Mouse (Mus musculus): ENCODE measurements at regions not wholly inside any gene's neighbourhood (a gene's known extent, or its start where the extent isn't known, plus 50 kb on each side); places are given as distances from the start of the nearest gene placed in this dataset.
"Not testable (repeated sequence)": the region's sequence is repeated elsewhere in the genome, so short reads cannot be mapped to it uniquely, and the experiment has no call there.

DNA sequence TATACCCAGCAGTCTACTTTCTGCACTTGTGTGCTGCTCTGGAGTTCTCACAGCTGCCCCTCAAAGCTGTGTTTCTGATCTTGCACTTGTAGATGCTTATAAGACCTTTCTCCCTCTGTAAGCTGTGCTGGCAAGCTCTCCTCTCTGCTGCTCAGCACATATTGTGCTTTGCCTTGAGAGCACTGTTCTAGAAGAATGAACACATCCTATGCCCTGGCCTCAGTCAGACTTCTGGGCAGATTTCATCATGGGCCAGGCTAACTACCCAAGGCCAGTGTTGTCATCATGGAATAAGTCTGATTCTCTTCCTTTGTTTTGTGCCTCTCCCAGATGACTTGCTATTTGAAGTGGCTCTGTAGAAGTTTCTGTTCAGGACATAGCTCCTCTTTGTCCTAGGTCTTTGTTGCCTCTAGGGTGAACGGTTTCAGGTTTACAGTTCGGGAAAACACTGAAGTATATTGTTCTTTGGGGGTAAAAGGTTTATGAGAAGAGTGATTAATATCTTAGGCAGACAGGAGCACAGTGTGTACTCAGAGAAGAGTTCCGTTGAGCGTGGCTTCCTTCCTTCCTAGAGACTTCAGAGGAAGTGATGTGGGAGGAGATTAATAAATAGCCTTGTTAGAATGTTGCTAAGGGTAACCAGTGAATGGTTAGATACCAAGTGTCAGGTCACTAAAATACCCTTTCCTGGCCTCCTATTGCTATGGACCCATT is 70.8 kb downstream of the Pcdh18 start:
- intact Hi-C loops (cut with DNase I; ENCODE audit: low total_unique reads), result no loop called here
- no peak for DNase-seq

DNA sequence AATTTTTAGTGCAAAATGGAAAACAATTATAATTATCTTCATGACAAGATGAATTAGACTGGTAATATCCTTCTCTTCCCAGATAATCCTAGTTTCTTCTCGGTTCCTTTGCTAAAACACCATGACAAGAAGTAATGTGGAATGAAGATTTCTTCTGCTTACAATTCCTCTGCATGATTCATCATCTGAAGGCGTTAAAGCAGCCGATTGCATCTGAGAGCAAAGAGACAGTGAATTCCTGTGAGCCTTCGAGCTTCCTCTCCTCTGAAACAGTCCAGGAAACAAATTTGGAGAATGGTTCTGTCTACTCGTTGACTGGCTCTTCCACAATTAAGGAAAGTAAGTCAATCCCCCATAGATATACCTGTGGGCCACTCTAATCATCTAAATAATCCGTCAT is 82.2 kb downstream of the Pcdh18 start:
- no peak for DNase-seq
- intact Hi-C loops (cut with DNase I; ENCODE audit: low total_unique reads), result no loop called here

DNA sequence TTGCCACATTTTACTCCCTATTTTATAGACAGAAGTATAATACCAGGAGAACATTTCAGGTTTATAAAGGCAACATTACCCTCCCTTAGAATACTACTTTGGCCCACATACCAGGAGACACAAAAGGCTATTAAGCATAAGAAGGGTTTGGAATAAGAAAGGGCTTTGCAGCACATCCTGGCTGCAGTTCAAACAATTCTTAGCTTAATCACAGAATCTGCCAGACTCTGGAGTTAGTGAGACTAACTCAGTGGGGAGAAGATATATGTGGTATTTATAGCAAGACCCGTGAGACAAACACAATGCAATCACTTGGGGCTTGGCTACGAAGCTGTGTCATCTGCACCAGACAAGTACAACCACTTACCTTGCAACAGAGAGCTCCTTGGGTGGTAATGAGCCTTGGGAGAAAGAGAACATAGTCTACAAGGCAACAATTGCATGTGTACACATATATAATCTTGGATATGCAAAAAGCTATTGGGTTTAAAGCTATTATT is 84.4 kb downstream of the Pcdh18 start:
- no peak for DNase-seq
- intact Hi-C loops (cut with DNase I; ENCODE audit: low total_unique reads), result no loop called here

DNA sequence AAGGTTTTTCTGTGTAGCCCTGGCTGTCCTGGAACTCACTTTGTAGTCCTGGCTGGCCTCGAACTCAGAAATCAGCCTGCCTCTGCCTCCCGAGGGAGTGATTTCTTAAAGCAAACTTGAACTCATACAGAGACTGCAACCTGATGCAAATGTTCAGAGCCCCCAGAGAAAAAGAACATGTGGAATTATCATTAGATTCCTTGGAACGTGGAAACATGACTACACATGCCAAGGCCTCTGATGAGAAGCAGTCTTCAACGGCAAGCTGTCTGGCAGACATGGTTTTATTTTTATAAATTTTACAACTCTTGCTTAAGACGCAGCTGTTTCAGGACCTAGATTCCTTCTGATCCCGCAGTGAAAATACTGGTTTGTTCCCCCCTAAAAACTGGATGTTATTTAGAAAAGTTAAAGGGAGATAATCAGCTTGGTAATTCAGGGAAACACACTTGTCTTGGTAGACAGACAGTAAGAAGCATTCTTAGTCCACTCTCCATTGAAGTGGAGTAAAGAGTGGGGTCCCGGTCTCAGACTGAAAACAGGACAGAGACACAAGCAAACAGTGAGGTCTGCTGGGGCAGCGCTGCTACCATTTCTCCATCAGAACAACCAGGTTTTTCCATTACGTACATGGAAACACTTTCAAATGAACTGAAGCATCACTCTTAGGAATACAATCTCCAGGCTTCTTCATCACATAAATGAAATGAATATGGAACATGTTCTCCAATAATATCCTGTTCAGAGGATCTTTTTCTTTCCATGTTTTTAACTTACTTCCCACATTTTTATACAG is 89.4 kb downstream of the Pcdh18 start:
- peak; percentile 11 for DNase-seq
- intact Hi-C loops (cut with DNase I; ENCODE audit: low total_unique reads), result no loop called here

DNA sequence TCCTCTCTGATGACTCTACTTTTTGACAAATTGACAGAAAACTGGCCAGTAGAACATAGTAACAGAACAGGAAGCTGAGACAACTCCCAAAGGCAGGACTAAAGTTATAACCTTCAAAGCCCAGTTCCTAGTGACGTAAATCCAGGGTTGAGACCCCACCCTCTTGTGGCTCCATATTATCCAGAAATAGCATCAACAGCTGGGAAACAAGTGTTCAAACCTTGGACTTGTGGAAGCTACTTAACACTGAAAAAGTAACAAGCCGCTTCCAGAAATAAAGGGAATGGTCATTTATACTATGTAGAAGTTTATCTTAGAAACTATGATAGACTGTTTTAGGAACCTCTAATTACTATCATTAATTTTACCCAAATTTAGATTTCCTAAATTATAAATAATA is 90.6 kb downstream of the Pcdh18 start:
- intact Hi-C loops (cut with DNase I; ENCODE audit: low total_unique reads), result no loop called here
- DNase-seq, result no peak

DNA sequence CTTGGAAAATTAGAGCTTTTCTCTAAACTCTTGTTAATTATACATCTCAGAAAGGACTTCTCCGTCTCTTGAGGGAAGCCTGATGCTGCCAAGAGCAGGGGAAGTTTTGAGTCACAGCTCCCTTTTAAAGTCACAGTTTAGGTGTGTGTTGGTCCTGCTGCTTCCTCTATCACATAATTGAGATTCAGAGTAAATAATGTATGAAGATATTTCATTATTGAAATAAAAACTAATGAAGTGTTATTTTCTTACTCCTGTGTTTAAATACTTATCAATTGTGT is 108.3 kb downstream of the Pcdh18 start:
- intact Hi-C loops (cut with DNase I; ENCODE audit: low total_unique reads), result no loop called here
- DNase-seq, result no peak

DNA sequence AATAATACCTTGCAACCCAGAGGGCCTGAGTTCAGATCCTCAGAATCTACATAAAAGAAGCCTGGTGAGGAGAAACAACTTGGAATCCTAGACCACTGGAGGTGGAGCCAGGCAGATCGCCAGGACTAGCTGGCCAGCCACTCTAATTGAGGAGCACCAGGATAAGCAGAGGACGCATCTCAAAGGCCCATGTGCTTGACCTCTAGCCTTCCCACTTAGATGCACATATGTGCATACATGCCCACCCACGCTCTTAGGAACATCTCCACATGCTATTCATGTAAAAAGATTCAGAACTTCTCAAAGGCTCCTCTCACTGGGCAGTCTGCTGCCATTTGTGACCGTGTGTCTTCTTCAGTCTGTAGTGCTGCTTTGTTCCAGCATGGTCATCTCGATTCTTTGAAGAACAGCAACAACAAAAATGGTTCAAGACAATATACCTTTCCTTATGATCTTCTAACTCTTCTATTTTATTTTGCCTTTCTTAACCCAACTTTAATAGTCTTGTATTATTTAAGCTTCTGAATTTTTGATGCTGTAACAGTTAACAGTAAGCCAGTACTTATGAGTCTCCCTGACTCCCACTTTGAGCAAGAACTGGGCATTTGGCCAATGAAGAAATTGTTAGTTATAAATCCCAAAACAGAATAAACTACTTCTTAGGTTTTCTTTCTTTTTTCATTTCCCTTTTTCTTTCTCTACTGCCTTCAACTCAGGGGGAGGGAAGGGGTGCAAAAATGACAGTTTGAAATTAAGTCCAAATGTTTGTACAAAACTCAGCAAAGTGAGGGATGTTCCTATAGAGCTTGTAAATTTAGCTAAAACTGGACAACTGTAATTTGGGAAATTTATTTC is 108.9 kb downstream of the Pcdh18 start:
- DNase-seq, result no peak
- intact Hi-C loops (cut with DNase I; ENCODE audit: low total_unique reads), result no loop called here

DNA sequence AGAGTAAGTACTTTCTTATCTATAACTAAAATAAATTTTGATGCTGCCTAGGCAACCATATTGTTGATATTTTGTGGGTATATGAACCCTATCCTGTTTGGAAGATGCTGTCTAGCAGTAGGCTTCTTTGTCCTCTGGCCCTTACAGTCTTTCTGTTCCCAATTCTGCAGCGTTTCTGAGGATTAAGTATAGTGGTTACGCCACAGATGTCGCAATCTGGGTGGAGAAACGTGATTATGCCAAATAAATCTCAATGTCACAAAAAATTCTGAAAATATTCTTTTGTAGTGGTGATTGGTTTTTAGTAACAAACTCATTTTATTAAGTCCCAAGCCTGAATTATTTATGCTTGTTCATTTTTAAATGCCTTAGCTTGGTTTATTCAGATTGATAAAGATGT is 112.1 kb downstream of the Pcdh18 start:
- intact Hi-C loops (cut with DNase I; ENCODE audit: low total_unique reads), result no loop called here
- no peak for DNase-seq

DNA sequence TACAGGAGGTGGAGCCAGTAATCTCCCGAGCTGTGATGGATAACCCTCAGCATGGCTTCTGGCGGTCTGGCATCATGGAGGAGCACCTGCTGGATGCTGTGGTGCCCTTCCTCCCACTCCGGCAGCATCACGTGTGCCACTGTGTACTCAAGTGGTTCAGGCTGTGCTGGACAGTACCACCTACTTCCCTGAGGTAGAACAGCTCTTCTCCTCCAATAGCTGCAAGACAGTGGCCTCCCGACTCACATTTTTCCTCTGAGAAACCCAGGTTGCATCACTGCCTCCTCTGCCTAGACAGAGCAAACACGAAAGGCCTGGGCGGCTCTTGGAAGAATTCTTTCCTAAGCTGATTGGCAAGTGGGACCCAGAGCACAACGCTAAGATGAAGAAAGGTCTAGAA is 113.3 kb downstream of the Pcdh18 start:
- intact Hi-C loops (cut with DNase I; ENCODE audit: low total_unique reads), result no loop called here
- DNase-seq, result no peak

DNA sequence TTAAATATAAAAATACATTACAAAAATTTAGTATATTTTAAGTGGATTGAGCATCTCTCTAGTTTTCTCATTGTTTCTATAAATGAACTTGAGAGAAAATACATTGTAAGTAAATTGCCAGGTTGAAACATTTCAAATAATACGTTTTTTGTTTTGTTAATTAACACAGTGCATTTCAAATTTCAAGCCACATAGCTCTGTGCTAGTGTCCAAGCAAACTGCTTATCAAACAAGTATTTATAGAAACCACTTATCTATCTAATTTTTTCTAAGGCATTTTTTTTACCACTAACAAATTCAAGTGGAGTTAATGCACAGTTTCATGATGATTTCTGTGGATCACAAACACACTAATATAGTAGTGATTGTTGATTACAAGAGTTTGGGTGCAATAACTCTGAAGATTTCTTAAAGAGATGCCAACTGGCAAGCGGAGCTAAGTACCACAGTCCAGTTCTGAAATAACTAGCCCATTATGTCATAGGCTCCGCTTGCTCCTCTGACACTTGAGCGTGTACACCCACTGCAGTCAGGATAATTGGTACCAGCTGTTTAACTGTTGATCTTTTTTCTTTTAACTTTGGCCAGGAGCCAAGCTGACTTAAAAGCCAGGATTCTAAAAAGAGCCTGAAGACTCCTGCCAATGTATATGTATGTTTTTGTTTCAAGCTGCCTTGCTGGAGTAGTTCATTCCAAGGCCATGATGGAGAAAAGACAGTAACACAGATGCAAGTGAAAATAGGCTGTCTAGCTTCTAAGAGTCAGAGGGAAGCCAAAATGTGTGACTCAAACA is 115.0 kb downstream of the Pcdh18 start:
- intact Hi-C loops (cut with DNase I; ENCODE audit: low total_unique reads), result no loop called here
- DNase-seq, result peak; percentile 31

DNA sequence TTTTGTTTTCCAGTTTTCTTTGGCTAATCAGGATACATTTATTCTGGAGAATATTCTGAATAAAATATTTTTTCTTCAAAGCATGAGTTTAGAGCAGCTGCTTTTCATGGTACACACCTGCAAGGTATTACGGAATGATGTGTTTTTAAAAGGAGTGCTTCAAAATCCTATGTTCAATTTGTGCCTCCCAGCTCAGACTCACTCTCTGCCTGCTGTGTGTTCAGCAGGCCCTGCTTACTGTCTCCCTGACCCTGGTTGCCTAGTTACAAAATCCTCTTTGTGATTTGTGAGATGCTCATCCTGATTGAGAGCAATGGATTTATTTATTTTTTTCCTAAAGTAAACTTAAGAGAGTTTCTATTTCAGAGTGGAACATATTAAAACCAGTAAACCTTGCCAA is 115.7 kb downstream of the Pcdh18 start:
- intact Hi-C loops (cut with DNase I; ENCODE audit: low total_unique reads), result no loop called here
- no peak for DNase-seq

DNA sequence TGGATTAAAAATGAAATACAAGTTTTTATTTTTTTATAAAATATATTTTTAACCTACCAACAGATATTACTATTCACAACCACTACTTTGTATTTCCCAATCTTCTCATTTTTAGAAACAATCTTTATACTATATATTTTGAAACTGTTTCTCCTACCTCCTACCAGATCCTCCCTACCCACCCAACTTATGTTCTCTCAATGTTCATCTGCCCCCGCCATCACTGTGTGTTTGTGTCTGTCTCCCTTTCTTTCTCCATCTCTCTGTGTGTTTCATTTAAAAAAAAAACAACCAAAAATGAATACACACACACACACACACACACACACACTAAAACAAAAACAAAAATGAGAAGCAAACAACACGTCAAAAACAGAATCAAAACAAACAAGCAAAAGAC is 118.5 kb downstream of the Pcdh18 start:
- intact Hi-C loops (cut with DNase I; ENCODE audit: low total_unique reads), result no loop called here
- DNase-seq, result no peak

DNA sequence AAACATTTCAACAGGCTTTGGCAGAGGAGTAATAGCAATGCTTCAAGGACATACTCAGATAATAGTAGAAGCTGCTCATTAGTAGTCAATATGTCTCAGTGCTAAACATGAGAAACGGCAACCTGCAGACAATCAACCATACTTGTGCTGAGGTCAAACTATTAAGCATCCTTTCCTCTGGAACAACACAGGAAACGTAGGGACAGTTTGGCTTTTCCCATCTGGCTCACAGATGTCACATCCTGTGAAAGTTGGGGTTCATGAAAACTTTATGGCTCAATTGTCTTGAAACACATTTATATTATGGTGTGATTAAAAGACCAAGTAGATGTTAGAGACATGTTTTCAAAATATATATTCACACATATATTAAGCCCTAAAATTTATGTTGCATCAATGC is 120.4 kb downstream of the Pcdh18 start:
- DNase-seq, result no peak
- intact Hi-C loops (cut with DNase I; ENCODE audit: low total_unique reads), result no loop called here

DNA sequence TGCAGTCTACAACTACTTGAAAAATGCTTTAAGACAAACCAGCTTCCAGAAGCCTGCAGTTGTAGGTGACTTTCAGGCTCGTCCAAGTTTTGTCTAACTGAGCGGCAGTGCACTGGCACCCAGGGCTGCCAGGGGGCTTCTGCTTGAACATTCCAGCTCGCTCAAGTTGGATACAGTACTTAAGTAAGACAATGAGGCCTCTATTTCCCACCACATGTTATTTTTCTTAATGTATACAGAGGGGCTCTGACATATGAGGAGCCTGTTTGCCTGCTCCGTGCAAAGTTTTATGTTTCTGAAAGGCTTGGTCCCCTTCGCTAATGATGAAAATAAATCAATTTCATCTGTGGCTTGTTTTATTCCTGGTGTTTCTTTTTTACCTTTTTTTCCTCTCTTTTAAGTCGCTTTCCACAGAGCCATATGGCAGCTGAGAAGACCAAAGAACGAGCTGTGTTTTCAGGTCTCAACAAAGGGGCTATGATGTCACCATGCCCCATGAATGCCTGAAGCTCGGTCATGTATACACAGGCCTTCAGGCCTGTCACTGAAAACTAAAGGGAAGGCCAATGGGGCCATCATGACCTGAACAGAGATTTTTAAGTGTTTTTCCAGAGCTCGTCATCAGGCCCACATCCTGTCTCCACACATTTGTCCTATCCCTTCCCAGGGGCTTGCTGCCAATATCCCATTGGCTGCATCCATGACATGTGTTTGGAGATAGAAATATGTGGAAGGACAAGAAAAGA is 164.2 kb downstream of the Pcdh18 start:
- peak; percentile 17 for DNase-seq

DNA sequence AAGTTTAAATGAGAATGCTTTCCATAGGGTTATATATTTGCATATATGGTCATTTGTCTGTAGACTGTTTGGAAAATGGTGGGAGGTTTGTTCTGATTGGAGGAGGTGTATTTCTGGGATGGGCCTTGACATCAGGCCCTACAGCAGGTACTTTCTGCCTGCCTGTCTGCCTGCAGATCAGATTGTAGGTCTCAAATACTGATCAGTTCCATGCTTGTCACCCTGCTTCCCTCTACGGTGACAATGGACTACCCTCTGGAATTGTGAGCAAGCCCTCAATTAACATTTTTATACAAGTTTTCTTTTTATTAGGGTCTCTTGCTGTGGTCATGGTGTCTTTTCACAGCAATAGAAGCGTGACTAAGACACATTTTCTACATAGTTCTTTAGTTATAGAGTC is 166.9 kb downstream of the Pcdh18 start:
- no peak for DNase-seq
- intact Hi-C loops (cut with DNase I; ENCODE audit: low total_unique reads), result no loop called here

More for the DNA sequence above, 164.2 kb downstream of the Pcdh18 start:
- intact Hi-C loops (cut with DNase I; ENCODE audit: low total_unique reads), result no loop called here

DNA sequence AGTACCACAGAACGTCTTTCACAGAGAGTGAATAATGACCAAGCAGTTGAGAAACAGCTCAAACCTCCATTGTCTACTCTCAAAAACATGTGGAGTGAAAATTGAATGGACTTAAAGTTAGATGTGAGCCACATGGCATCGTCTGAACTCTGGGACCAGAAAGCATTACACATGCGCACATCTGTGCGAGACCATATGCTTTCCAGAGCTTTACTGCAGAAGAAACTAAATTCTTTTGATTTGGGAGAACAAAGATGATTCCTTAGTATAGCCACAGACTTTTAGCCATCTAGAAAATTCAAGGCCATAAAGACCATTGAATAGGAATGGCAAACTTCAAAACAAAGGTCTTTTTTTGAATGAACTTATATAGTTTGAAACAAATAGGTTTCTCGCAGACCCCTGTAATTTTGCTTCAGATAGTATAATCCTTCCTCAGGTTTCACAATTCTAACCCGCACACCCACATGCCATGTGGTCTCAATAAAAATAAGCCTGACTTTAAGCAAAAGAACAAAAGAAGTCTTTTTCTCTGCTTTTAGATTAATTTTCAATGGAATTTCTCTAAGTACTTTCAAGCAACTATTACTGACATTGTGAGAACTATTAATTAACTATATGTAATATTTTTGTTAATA is 170.5 kb downstream of the Pcdh18 start:
- intact Hi-C loops (cut with DNase I; ENCODE audit: low total_unique reads), result no loop called here
- no peak for DNase-seq

DNA sequence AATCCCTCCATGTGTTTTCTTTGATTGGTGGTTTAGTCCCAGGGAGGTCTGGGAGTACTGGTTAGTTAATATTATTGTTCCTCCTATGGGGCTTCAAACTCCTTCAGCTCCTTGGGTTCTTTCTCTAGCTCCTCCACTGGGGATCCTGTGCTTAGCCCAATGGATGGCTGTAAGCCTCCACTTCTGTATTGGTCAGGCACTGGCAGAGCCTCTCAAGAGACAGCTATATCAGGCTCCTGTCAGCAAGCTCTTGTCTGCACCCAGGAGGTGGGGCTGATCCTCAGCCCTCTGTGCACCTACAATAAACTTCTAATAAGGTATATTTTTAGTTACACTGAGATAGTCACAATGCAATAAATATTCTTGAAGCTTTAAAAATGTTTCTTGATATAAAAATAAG is 171.2 kb downstream of the Pcdh18 start:
- intact Hi-C loops (cut with DNase I; ENCODE audit: low total_unique reads); DNase-seq: not testable (repeated sequence)

Data from gastrocnemius, postnatal 14 days (tissue).